In genomic region chr12:17266673-17266990, GRCm38 (mm10) we compare ENCODE assay signal across 8 mouse cellular contexts. TPM values are rescaled to one million over a fixed set of nuclear protein-coding genes. Genes with fewer than 3 reads are reported as not detected.
DNase-seq lines count a peak whose midpoint lies in the region; ATAC-seq and TF ChIP-seq lines count a peak whose summit lies in the region.

No protein-coding gene starts in this region.

- peak overlapping the region; percentile 85 for H3K4me2 ChIP-seq in heart, embryonic 12.5 days
- peak overlapping the region; percentile 82 for H3K4me2 ChIP-seq in forebrain, embryonic 13.5 days
- H3K4me2 ChIP-seq in liver, embryonic 15.5 days, result peak overlapping the region; percentile 87

- H3K27ac ChIP-seq in heart, embryonic 12.5 days (ENCODE audit: poor library complexity, severe bottlenecking), result peak overlapping the region; percentile 79
- no peak overlapping the region for H3K27ac ChIP-seq in ES-Bruce4 (ENCODE audit: insufficient read depth, low read length)
- peak overlapping the region; percentile 88 for H3K27ac ChIP-seq in forebrain, embryonic 13.5 days
- peak overlapping the region; percentile 77 for H3K27ac ChIP-seq in liver, embryonic 15.5 days (replicated peaks)

- H3K4me3 ChIP-seq in heart, embryonic 12.5 days, result peak overlapping the region; percentile 96
- peak overlapping the region; percentile 83 for H3K4me3 ChIP-seq in ES-Bruce4 (ENCODE audit: low read depth, low read length)
- peak overlapping the region; percentile 94 for H3K4me3 ChIP-seq in forebrain, embryonic 13.5 days
- H3K4me3 ChIP-seq in liver, embryonic 15.5 days (replicated peaks), result peak overlapping the region; percentile 81

- ATAC-seq in heart, embryonic 12.5 days (ENCODE audit: insufficient number of reproducible peaks, low FRiP score), result no peak
- no peak for ATAC-seq in forebrain, embryonic 13.5 days
- peak; percentile 72 for ATAC-seq in liver, embryonic 15.5 days (ENCODE audit: insufficient read depth)

- peaks cover 32% of the 10 kb centered on the region for H3K36me3 ChIP-seq in heart, embryonic 12.5 days
- peaks cover 27% of the 10 kb centered on the region for H3K36me3 ChIP-seq in ES-Bruce4 (ENCODE audit: control insufficient read depth, insufficient read depth, low read length, poor library complexity, severe bottlenecking)
- H3K36me3 ChIP-seq in forebrain, embryonic 13.5 days (ENCODE audit: poor library complexity, severe bottlenecking), result peaks cover 26% of the 10 kb centered on the region
- peaks cover 17% of the 10 kb centered on the region for H3K36me3 ChIP-seq in liver, embryonic 15.5 days (replicated peaks)

- peaks cover 27% of the 10 kb centered on the region for H3K4me1 ChIP-seq in heart, embryonic 12.5 days (replicated peaks)
- H3K4me1 ChIP-seq in ES-Bruce4 (ENCODE audit: control insufficient read depth, insufficient read depth, low read length), result peaks cover 5% of the 10 kb centered on the region
- peaks cover 37% of the 10 kb centered on the region for H3K4me1 ChIP-seq in forebrain, embryonic 13.5 days
- H3K4me1 ChIP-seq in liver, embryonic 15.5 days (replicated peaks), result peaks cover 28% of the 10 kb centered on the region

- intact Hi-C loops in heart, postnatal 14 days (cut with DNase I), result loop anchor here (10.0 kb wide), 2 partner anchors 278 to 1622 kb away; partner anchors contain the start of gene Odc1

- no peaks in the 10 kb centered on the region for H3K27me3 ChIP-seq in heart, embryonic 12.5 days (replicated peaks)
- H3K27me3 ChIP-seq in ES-Bruce4 (ENCODE audit: control insufficient read depth, insufficient read depth, low read length, poor library complexity, severe bottlenecking), result no peaks in the 10 kb centered on the region
- no peaks in the 10 kb centered on the region for H3K27me3 ChIP-seq in forebrain, embryonic 13.5 days
- no peaks in the 10 kb centered on the region for H3K27me3 ChIP-seq in liver, embryonic 15.5 days

- WGBS in heart, embryonic 12.5 days, result 0% methylated on average over 21 of the region's 21 CpGs
- 0% methylated on average over 21 of the region's 21 CpGs for WGBS in forebrain, embryonic 13.5 days
- under 1% methylated on average over 21 of the region's 21 CpGs for WGBS in liver, embryonic 15.5 days (ENCODE audit: insufficient replicate concordance)

- no peak for DNase-seq in heart, postnatal 14 days
- DNase-seq in thymus, postnatal 25 days, result no peak
- no peak for DNase-seq in embryo, embryonic 11 days
- no peak for DNase-seq in layer of hippocampus, postnatal 10 days (ENCODE audit: low spot score in 2 of 2)

- no peaks in the 10 kb centered on the region for H3K9me3 ChIP-seq in heart, embryonic 12.5 days (replicated peaks)
- no peaks in the 10 kb centered on the region for H3K9me3 ChIP-seq in ES-Bruce4 (replicated peaks; ENCODE audit: control insufficient read depth, insufficient read depth, low read length, poor library complexity, severe bottlenecking)
- no peaks in the 10 kb centered on the region for H3K9me3 ChIP-seq in forebrain, embryonic 13.5 days (replicated peaks)
- no peaks in the 10 kb centered on the region for H3K9me3 ChIP-seq in liver, embryonic 15.5 days (replicated peaks)

- peak overlapping the region; percentile 91 for H3K9ac ChIP-seq in heart, embryonic 12.5 days
- H3K9ac ChIP-seq in ES-Bruce4 (ENCODE audit: low read depth, poor library complexity, severe bottlenecking), result peak overlapping the region; percentile 84
- peak overlapping the region; percentile 89 for H3K9ac ChIP-seq in forebrain, embryonic 13.5 days
- H3K9ac ChIP-seq in liver, embryonic 15.5 days, result peak overlapping the region; percentile 86

- no peak for TF ChIP-seq POLR2A in ES-Bruce4 (IDR thresholded peaks at IDR 0.05; ENCODE audit: insufficient read depth, low read length)

- no peak for TF ChIP-seq CTCF in ES-Bruce4 (IDR thresholded peaks at IDR 0.05; ENCODE audit: low read depth, low read length)

- no peak for TF ChIP-seq EP300 in ES-Bruce4 (IDR thresholded peaks at IDR 0.05; ENCODE audit: insufficient read depth, low read depth, low read length)

RNA-seq across cellular contexts. Expression of gene Pdia6, which starts 0.3 kb away (rescaled TPM):
- 465 and 478 TPM in 2 replicates for polyA plus RNA-seq in heart, embryonic 12.5 days (2016; fragmentation: Nextera tagmentation; extraction: Ambion mirVana)
- 100 to 1,000 TPM in 1 of 2 experiments, 10 to 100 TPM in 1; 76.7 to 102 TPM for total RNA-seq in heart, postnatal 14 days (2021)
- polyA plus RNA-seq in ES-Bruce4 (2011; ENCODE audit: insufficient read depth, insufficient read length, low read depth, missing spikeins), result 372 and 381 TPM in 2 replicates
- polyA plus RNA-seq in forebrain, embryonic 13.5 days (2015; fragmentation: Nextera tagmentation; extraction: Ambion mirVana), result 374 and 387 TPM in 2 replicates
- 225 and 228 TPM in 2 replicates for polyA plus RNA-seq in liver, embryonic 15.5 days (2015; fragmentation: Nextera tagmentation; extraction: Ambion mirVana)
- total RNA-seq in layer of hippocampus, postnatal 10 days (2021), result 100 to 1,000 TPM; 119 to 129 TPM
